Mouse (Mus musculus) brain, embryonic 14.5 days (tissue): ENCODE measurements at regions not wholly inside any gene's neighbourhood (a gene's known extent, or its start where the extent isn't known, plus 50 kb on each side); places are given as distances from the start of the nearest gene placed in this dataset.

Experiments used
- CTCF ChIP-seq: fragments of 200-500 bp; IDR thresholded peaks from 2 replicates; pipeline ENCODE4 v1.5.1; 2012; ENCODE audit warnings: inconsistent platforms, mild to moderate bottlenecking, moderate library complexity, borderline replicate concordance; ENCODE audit not compliant: insufficient read depth, insufficient read length; ENCODE audit errors: extremely low read depth
- POLR2A ChIP-seq: fragments of 200-500 bp; IDR thresholded peaks from 2 replicates; pipeline ENCODE4 v1.6.1; 2012; ENCODE audit warnings: mild to moderate bottlenecking, inconsistent platforms, borderline replicate concordance; ENCODE audit not compliant: poor library complexity, insufficient read depth, insufficient read length, severe bottlenecking; ENCODE audit errors: extremely low read depth

DNA sequence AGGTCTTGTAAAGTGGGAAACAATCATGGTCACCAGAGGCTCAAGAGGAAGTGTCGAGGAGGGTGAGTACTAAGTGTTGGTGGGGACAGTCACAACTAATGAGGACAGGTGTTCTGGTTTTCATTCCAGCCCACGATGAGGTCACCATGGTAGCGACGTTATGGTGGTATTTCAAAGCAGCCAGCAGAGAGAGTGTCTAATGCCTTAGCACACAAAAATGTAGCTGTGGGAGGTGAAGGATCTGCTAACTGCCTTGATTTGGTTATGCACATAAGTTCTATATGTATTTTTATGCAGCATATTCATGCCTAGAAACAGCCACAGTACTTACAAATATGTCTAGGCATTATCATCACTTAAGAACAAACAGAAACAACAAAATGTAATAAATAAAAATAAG is 151.0 kb upstream of the Cdh5 start:
- TF ChIP-seq POLR2A (no peak), CTCF (no peak)
